Mouse (Mus musculus) heart, embryonic 10.5 days (tissue): ENCODE results near the gene Olfr652. TPM values are rescaled to one million over a fixed set of nuclear protein-coding genes. Genes with fewer than 3 reads are reported as not detected.

ENCODE experiments used
- DNase-seq: peaks from one replicate; pipeline ENCODE4 v3.0.0-alpha.2; 2017; ENCODE audit warnings: low spot score
- H3K27ac ChIP-seq: fragments of 300-500 bp; sonication (generic); 2 replicates; pipeline ENCODE4 v1.5.1; 2016; ENCODE audit warnings: mild to moderate bottlenecking
- H3K27me3 ChIP-seq: fragments of 300-500 bp; sonication (generic); 2 replicates; pipeline ENCODE4 v1.6.1; 2016; ENCODE audit warnings: mild to moderate bottlenecking; ENCODE audit not compliant: poor library complexity, insufficient read depth, severe bottlenecking
- H3K36me3 ChIP-seq: fragments of 300-500 bp; sonication (generic); 2 replicates; pipeline ENCODE4 v1.6.1; 2016; ENCODE audit warnings: mild to moderate bottlenecking, moderate library complexity
- H3K4me1 ChIP-seq: fragments of 300-500 bp; sonication (generic); 2 replicates; pipeline ENCODE4 v1.6.1; 2016; ENCODE audit warnings: mild to moderate bottlenecking
- H3K4me3 ChIP-seq: fragments of 300-500 bp; sonication (generic); 2 replicates; pipeline ENCODE4 v1.5.1; 2016; ENCODE audit warnings: mild to moderate bottlenecking, moderate library complexity
- H3K9me3 ChIP-seq: fragments of 300-500 bp; sonication (generic); 2 replicates; pipeline ENCODE4 v1.6.1; 2016; ENCODE audit warnings: mild to moderate bottlenecking, moderate library complexity
- WGBS: fragments of 180-500 bp; shearing (Covaris S2); methylation state at CpG from one replicate; pipeline ENCODE4 v1.1.7; 2016; 5-methylcytosine and 5-hydroxymethylcytosine counted together
- polyA plus RNA-seq: library from polyadenylated mRNA; unstranded; fragments of >200 nt; fragmentation: Nextera tagmentation; extraction: Ambion mirVana; gene quantifications from 2 replicates; pipeline ENCODE4 v1.2.1, GENCODE M21; 2016

Gene Olfr652
- polyA plus RNA-seq, result not detected in 2 replicates

GRCm38 (mm10) chr7:104560601-104561000 is at the start of gene Olfr652:
Gene Olfr652, plus strand, starts transcription at chr7:104560901.
- Histone ChIP-seq H3K27me3 (no peaks in the 10 kb centered on the region), H3K27ac (no peak within 1 kb of the TSS), H3K9me3 (no peaks in the 10 kb centered on the region), H3K4me3 (no peak within 1 kb of the TSS), H3K4me1 (no peaks in the 10 kb centered on the region), H3K36me3 (no peaks in the 10 kb centered on the region)
- no peak for DNase-seq

GRCm38 (mm10) chr7:104549833-104550232 is 10.9 kb upstream of the Olfr652 start, which contains the start of gene Olfr651:
Gene Olfr651, plus strand, starts transcription at chr7:104550133.
- no peak within 1 kb of the TSS for H3K27ac ChIP-seq

GRCm38 (mm10) chr7:104552700-104553099 is 8.0 kb upstream of the Olfr652 start:
- Histone ChIP-seq H3K27ac (no peak overlapping the region), H3K36me3 (no peaks in the 10 kb centered on the region), H3K4me1 (no peaks in the 10 kb centered on the region), H3K9me3 (no peaks in the 10 kb centered on the region), H3K27me3 (no peaks in the 10 kb centered on the region), H3K4me3 (no peak overlapping the region)
- DNase-seq, result no peak
- WGBS, result 59% methylated on average over 1 of the region's 1 CpGs

More at GRCm38 (mm10) chr7:104549833-104550232, 10.9 kb upstream of the Olfr652 start, which contains the start of gene Olfr651:
- no peaks in the 10 kb centered on the region for H3K36me3 ChIP-seq
- no peak for DNase-seq
- H3K27me3 ChIP-seq, result no peaks in the 10 kb centered on the region
- no peak within 1 kb of the TSS for H3K4me3 ChIP-seq
- H3K4me1 ChIP-seq, result no peaks in the 10 kb centered on the region
- H3K9me3 ChIP-seq, result no peaks in the 10 kb centered on the region
- whole genome bisulfite sequencing, result 72% methylated on average over 5 of the region's 5 CpGs

GRCm38 (mm10) chr7:104577014-104577413 is 16.3 kb downstream of the Olfr652 start, which contains the start of gene Olfr653:
Gene Olfr653, plus strand, starts transcription at chr7:104577314.
- no peak within 1 kb of the TSS for H3K27ac ChIP-seq
- whole genome bisulfite sequencing, result 63% methylated on average over 2 of the region's 2 CpGs
- no peaks in the 10 kb centered on the region for H3K36me3 ChIP-seq

GRCm38 (mm10) chr7:104580846-104581245 is 20.1 kb downstream of the Olfr652 start:
- Histone ChIP-seq H3K27ac (no peak overlapping the region), H3K4me3 (no peak overlapping the region), H3K4me1 (no peaks in the 10 kb centered on the region), H3K9me3 (no peaks in the 10 kb centered on the region), H3K27me3 (no peaks in the 10 kb centered on the region), H3K36me3 (no peaks in the 10 kb centered on the region)
- 85% methylated on average over 4 of the region's 4 CpGs for WGBS
- DNase-seq, result no peak

More at GRCm38 (mm10) chr7:104577014-104577413, 16.3 kb downstream of the Olfr652 start, which contains the start of gene Olfr653:
- Histone ChIP-seq H3K9me3 (no peaks in the 10 kb centered on the region), H3K4me3 (no peak within 1 kb of the TSS), H3K27me3 (no peaks in the 10 kb centered on the region), H3K4me1 (no peaks in the 10 kb centered on the region)
- no peak for DNase-seq

- 81% methylated on average over 4 of the region's 4 CpGs for WGBS
- no peaks in the 10 kb centered on the region for H3K4me1 ChIP-seq
- no peaks in the 10 kb centered on the region for H3K9me3 ChIP-seq
- DNase-seq, result no peak
- no peak overlapping the region for H3K27ac ChIP-seq
- no peak overlapping the region for H3K4me3 ChIP-seq
- no peaks in the 10 kb centered on the region for H3K27me3 ChIP-seq
- H3K36me3 ChIP-seq, result no peaks in the 10 kb centered on the region
Measured at GRCm38 (mm10) chr7:104581429-104581828, 20.7 kb downstream of the Olfr652 start.

GRCm38 (mm10) chr7:104586725-104587124 is 26.0 kb downstream of the Olfr652 start, which contains the start of gene Olfr654:
Gene Olfr654, plus strand, starts transcription at chr7:104587025.
- Histone ChIP-seq H3K9me3 (no peaks in the 10 kb centered on the region), H3K27me3 (no peaks in the 10 kb centered on the region), H3K27ac (no peak within 1 kb of the TSS), H3K36me3 (no peaks in the 10 kb centered on the region), H3K4me3 (no peak within 1 kb of the TSS), H3K4me1 (no peaks in the 10 kb centered on the region)
- WGBS, result 81% methylated on average over 4 of the region's 4 CpGs
- no peak for DNase-seq

- DNase-seq, result no peak
- H3K27ac ChIP-seq, result no peak overlapping the region
- no peaks in the 10 kb centered on the region for H3K9me3 ChIP-seq
- WGBS, result 78% methylated on average over 5 of the region's 5 CpGs
- H3K27me3 ChIP-seq, result no peaks in the 10 kb centered on the region
- no peak overlapping the region for H3K4me3 ChIP-seq
- H3K36me3 ChIP-seq, result no peaks in the 10 kb centered on the region
- H3K4me1 ChIP-seq, result no peaks in the 10 kb centered on the region
Measured at GRCm38 (mm10) chr7:104588274-104588673, 27.6 kb downstream of the Olfr652 start.

GRCm38 (mm10) chr7:104601679-104602078 is 41.0 kb downstream of the Olfr652 start, which contains the start of gene Olfr655:
Gene Olfr655, minus strand, starts transcription at chr7:104601779.
- no peak within 1 kb of the TSS for H3K27ac ChIP-seq
- H3K27me3 ChIP-seq, result no peaks in the 10 kb centered on the region
- H3K9me3 ChIP-seq, result no peaks in the 10 kb centered on the region
- DNase-seq, result no peak
- no peaks in the 10 kb centered on the region for H3K36me3 ChIP-seq
- 81% methylated on average over 2 of the region's 2 CpGs for WGBS
- H3K4me1 ChIP-seq, result no peaks in the 10 kb centered on the region
- no peak within 1 kb of the TSS for H3K4me3 ChIP-seq

- no peak for DNase-seq
- no peaks in the 10 kb centered on the region for H3K4me1 ChIP-seq
- H3K27me3 ChIP-seq, result no peaks in the 10 kb centered on the region
- H3K9me3 ChIP-seq, result no peaks in the 10 kb centered on the region
- WGBS, result 4% methylated on average over 3 of the region's 3 CpGs
- H3K27ac ChIP-seq, result no peak overlapping the region
- no peak overlapping the region for H3K4me3 ChIP-seq
- H3K36me3 ChIP-seq, result no peaks in the 10 kb centered on the region
Measured at GRCm38 (mm10) chr7:104603173-104603572, 42.5 kb downstream of the Olfr652 start.

- H3K4me1 ChIP-seq, result no peaks in the 10 kb centered on the region
- no peaks in the 10 kb centered on the region for H3K9me3 ChIP-seq
- DNase-seq, result no peak
- H3K27me3 ChIP-seq, result no peaks in the 10 kb centered on the region
- H3K27ac ChIP-seq, result no peak overlapping the region
- H3K4me3 ChIP-seq, result no peak overlapping the region
- H3K36me3 ChIP-seq, result no peaks in the 10 kb centered on the region
Measured at GRCm38 (mm10) chr7:104604727-104605126, 44.0 kb downstream of the Olfr652 start.

GRCm38 (mm10) chr7:104613655-104614054 is 53.0 kb downstream of the Olfr652 start, which contains the start of gene Olfr656:
Gene Olfr656, plus strand, starts transcription at chr7:104613955.
- Histone ChIP-seq H3K36me3 (no peaks in the 10 kb centered on the region), H3K27ac (no peak within 1 kb of the TSS), H3K9me3 (no peaks in the 10 kb centered on the region), H3K27me3 (no peaks in the 10 kb centered on the region), H3K4me3 (no peak within 1 kb of the TSS), H3K4me1 (no peaks in the 10 kb centered on the region)
- WGBS, result 73% methylated on average over 4 of the region's 4 CpGs
- DNase-seq, result no peak
